Mouse (Mus musculus) frontal cortex, postnatal 36 days (tissue): ENCODE measurements around the gene Ctu1.
"Not testable (repeated sequence)": the region's sequence is repeated elsewhere in the genome, so short reads cannot be mapped to it uniquely, and the experiment has no call there.

Experiments used
- DNase-seq, 2 experiments: peaks; one replicate each; pipeline ENCODE4 v3.0.0; 2022; ENCODE audit warnings: low spot score in 2 of 2

The Ctu1 gene

GRCm38 (mm10) chr7:43680960-43681359 is 9.1 kb downstream of the Ctu1 start:
- DNase-seq, result peak; percentile 60 to 68

- DNase-seq, result not testable (repeated sequence)
These were observed 10.7 kb downstream of the Ctu1 start for GRCm38 (mm10) chr7:43682511-43682910.

DNA sequence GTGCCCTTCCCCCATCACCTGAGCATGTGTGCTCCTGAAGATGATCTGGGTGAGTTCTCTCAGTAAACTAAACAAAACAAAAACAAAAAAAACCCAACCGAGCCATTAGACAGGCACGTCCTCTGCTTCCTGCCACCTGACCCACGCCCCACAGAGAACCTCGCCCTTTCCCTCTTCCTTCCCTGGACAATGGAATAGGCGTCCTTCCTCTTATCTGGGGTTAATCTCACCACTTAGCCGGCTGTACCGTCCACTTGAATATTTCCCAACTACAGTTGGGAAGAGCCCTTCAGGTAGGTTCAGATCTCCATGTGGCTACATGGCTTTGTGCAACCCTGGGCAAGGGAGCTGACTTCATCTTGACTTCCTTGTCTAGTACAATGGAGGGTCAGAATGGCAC is 13.3 kb downstream of the Ctu1 start:
- no peak for DNase-seq

DNA sequence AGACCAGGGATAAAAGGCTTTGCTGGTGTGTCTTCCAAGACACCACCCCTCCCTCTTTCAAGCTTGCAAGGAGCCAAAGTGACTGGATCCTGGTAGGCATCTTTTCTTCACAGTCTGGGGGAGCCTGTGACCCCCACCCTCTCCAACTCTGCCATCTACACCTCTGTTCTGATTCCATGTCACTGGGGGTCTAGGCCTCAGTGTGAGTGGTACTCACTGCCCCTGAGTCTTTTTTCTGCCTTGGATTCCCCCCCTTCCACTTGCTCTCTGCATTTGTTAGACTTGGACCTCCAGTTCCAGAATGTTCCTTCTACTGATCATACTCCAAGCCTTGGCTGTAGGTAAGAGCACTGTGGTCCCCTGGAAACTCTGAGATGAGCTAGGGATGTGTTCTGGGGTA is 18.3 kb downstream of the Ctu1 start, which contains the start of gene Klk14:
Gene Klk14 (plus strand): TSS at position 301 of the 400 bp plus-strand sequence.
- DNase-seq, result no peak

DNA sequence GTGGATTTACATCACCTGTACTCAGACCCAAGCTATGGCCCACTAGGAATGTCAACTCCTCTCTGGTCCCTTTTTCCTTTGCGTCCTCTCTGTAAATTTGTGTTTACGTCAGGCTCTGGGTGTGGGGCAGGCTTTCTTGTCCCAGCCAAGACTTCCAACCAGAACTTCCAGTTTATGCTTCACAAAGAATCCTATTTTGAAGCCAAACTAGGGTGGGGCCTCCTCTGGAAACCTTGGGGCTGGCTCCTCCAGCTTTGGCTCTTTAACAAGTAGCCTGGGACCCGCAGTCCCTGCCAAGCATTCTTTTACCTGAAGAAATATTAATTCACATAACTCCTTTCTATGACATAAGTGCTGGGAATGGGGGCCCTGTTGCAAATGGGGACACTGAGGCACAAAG is 38.2 kb downstream of the Ctu1 start:
- DNase-seq, result no peak

DNA sequence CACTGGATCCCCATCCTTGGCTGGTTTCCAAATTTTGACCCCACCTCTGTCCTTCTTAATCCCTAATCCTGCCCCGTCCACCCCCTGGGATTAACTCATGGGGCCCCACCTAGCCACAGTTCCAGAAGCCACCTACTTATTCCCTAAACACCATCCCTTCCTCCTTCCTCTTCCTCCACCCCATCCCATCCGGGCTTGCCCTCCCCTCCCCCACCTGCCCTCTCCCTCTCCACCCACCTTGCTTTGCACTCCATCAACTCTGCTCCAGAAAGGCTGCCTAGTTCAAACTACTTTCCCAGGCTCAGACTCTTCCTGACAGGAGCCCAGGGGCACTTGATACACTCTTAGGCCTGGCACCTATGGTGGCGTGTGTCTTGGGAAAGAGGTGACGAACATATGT is 40.5 kb downstream of the Ctu1 start, which contains the start of gene Klk13:
Gene Klk13 (plus strand): TSS at position 301 of the 400 bp plus-strand sequence.
- no peak for DNase-seq

DNA sequence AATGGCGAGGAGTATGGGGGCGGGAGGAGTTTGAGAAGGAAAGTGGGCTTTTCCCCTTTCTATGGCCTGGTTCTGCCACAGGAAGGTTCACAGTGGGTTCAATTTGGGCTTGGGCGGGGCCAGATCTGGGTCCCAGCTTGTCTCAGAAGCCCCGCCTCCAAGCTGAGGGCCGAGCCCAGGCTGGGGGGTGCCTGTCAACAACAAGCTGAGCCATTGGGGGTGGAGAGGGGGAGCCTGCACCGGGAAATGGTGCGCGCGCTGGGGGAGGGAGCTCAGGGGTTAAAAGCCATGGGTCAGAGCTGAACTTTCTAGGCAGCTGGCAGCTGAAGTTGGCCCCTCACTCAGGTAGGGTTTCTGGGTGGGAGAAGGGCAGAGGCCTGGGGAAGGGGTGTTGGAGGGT is 41.1 kb downstream of the Ctu1 start:
- DNase-seq, result no peak

DNA sequence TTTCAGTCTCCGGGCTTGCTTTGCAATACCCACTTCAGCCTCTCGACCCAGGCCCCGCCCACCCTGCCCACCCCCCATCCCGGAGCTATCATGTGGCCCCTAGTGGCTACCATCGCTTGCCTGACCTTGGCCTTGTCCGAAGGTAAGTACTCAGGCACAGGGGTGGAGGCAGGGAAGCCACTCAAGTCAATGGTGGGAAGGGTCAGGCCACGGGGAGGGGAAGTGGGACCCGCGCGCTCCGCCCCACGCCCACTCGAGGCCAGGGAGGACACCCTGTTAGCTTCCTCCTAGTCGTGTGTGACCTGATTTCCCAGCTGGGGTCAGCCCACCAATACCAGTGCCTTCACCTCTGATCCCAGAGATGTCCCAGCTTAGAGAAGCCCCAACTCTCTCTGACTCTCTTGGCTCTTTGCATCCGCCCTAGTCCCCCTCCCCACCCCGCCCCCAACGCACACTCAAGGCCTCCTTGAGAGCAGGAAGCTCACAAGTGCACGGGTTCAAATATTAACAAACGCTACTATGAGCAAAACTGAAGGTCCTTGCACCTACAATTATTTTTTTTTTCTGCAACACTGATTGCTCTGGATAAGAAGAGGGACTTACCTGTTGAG is 42.0 kb downstream of the Ctu1 start:
- no peak for DNase-seq
